Mouse (Mus musculus): Measurements from ENCODE around the gene Cyp2d12.
"Not testable (repeated sequence)": the region's sequence is repeated elsewhere in the genome, so short reads cannot be mapped to it uniquely, and the experiment has no call there.

The Cyp2d12 gene

GRCm38 (mm10) chr15:82554531-82555230, at the start of gene Cyp2d12:
TSS of gene Cyp2d12 (plus strand) at chr15:82555072.
- no peak for DNase-seq (ENCODE audit: low spot score)

- no peak for DNase-seq (ENCODE audit: low spot score)
Measured at GRCm38 (mm10) chr15:82506971-82507370, 47.9 kb upstream of the Cyp2d12 start.

- DNase-seq (ENCODE audit: low spot score), result not testable (repeated sequence)
Measured at GRCm38 (mm10) chr15:82507740-82508139, 47.1 kb upstream of the Cyp2d12 start.

GRCm38 (mm10) chr15:82509495-82509894, 45.4 kb upstream of the Cyp2d12 start:
- DNase-seq (ENCODE audit: low spot score), result not testable (repeated sequence)

- DNase-seq (ENCODE audit: low spot score), result not testable (repeated sequence)
Measured at GRCm38 (mm10) chr15:82510500-82510899, 44.4 kb upstream of the Cyp2d12 start.

- DNase-seq (ENCODE audit: low spot score), result not testable (repeated sequence)
Measured at GRCm38 (mm10) chr15:82512111-82512510, 42.8 kb upstream of the Cyp2d12 start.

- DNase-seq (ENCODE audit: low spot score), result not testable (repeated sequence)
Measured at GRCm38 (mm10) chr15:82516174-82516573, 38.7 kb upstream of the Cyp2d12 start.

GRCm38 (mm10) chr15:82527371-82527770, 27.5 kb upstream of the Cyp2d12 start:
- DNase-seq (ENCODE audit: low spot score), result not testable (repeated sequence)

- not testable (repeated sequence) for DNase-seq (ENCODE audit: low spot score)
Measured at GRCm38 (mm10) chr15:82532721-82533120, 22.2 kb upstream of the Cyp2d12 start.

- not testable (repeated sequence) for DNase-seq (ENCODE audit: low spot score)
Measured at GRCm38 (mm10) chr15:82542976-82543375, 11.9 kb upstream of the Cyp2d12 start.

GRCm38 (mm10) chr15:82544561-82544960, 10.3 kb upstream of the Cyp2d12 start:
- DNase-seq (ENCODE audit: low spot score), result not testable (repeated sequence)

- not testable (repeated sequence) for DNase-seq (ENCODE audit: low spot score)
Measured at GRCm38 (mm10) chr15:82547753-82548152, 7.1 kb upstream of the Cyp2d12 start.

- not testable (repeated sequence) for DNase-seq (ENCODE audit: low spot score)
Measured at GRCm38 (mm10) chr15:82553211-82553610, 1.7 kb upstream of the Cyp2d12 start.

GRCm38 (mm10) chr15:82572856-82573255, 18.0 kb downstream of the Cyp2d12 start:
- DNase-seq (ENCODE audit: low spot score), result no peak

- DNase-seq (ENCODE audit: low spot score), result no peak
Measured at GRCm38 (mm10) chr15:82579071-82579470, 24.2 kb downstream of the Cyp2d12 start.

GRCm38 (mm10) chr15:82582621-82583020, 27.7 kb downstream of the Cyp2d12 start:
- DNase-seq (ENCODE audit: low spot score), result no peak
